Mouse (Mus musculus) liver, adult 2 months (tissue): ENCODE results near the gene Sbk1.

ENCODE experiments used
- CTCF ChIP-seq: fragments of 200-500 bp; IDR thresholded peaks from 2 replicates; pipeline ENCODE4 v1.5.1; 2011; ENCODE audit warnings: low read depth, low read length, control low read depth
- POLR2A ChIP-seq: fragments of 200-500 bp; IDR thresholded peaks from 2 replicates; pipeline ENCODE4 v1.6.1; 2011; ENCODE audit warnings: low read length, control low read depth; ENCODE audit not compliant: insufficient read depth; ENCODE audit errors: extremely low read depth

- TF ChIP-seq POLR2A: no peak
- no peak for TF ChIP-seq CTCF
Measured at GRCm38 (mm10) chr7:126273351-126274042, 1.1 kb downstream of the Sbk1 start.
